In the genomic region with DNA sequence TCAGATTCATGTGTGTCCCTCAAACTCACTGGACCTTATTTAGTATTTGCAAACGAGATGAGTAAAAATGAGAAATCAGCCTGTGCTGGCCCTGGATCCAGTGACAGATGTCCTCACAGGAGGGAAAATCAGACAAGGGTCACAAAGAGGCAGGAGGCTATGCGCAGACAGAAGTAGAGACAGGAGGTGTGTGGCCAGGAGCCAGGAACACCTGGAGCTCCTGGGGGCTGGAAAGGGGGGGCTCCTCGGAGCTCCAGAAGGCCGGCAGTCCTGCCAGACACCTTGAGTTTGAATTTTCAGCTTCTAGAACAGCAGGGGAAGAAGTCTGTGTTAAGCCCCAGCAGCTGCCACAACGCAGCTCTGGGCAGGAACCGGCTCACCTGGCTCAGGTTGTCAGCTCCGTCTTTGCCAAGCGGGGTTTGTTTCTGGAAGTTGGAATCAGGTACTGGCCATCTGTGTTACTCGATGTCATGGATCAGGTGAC, we compare ENCODE assay signal across 13 mouse cellular contexts. TPM values are rescaled to one million over a fixed set of nuclear protein-coding genes. Genes with fewer than 3 reads are reported as not detected.
DNase-seq lines count a peak whose midpoint lies in the region; ATAC-seq and TF ChIP-seq lines count a peak whose summit lies in the region.
"Had no signal": no experiment of that assay in that cellular context is flagged by ENCODE, and none has a peak within 500 bp of the region (broad histone marks: within the 10 kb centered on the region; RNA-seq: fewer than 3 reads in every experiment).

No protein-coding gene starts in this region.

- no peaks in the 10 kb centered on the region for H3K36me3 ChIP-seq in hindbrain, embryonic 10.5 days
- no peaks in the 10 kb centered on the region for H3K36me3 ChIP-seq in hindbrain, embryonic 12.5 days
- no peaks in the 10 kb centered on the region for H3K36me3 ChIP-seq in limb, embryonic 12.5 days
- H3K36me3 ChIP-seq: neural tube, embryonic 12.5 days had no signal

- H3K9ac ChIP-seq in hindbrain, embryonic 12.5 days: no peak overlapping the region
- no peak overlapping the region for H3K9ac ChIP-seq in limb, embryonic 12.5 days (replicated peaks)
- H3K9ac ChIP-seq: neural tube, embryonic 12.5 days had no signal

- DNase-seq in hindbrain, embryonic 10.5 days (ENCODE audit: low spot score): no peak
- DNase-seq in brain, embryonic 14.5 days (ENCODE audit: low read depth): peak; percentile 66
- peak; percentile 91 for DNase-seq in cerebellum, adult 9-11 months
- no peak for DNase-seq in gastrocnemius, postnatal 14 days
- DNase-seq in adrenal gland, adult (ENCODE audit: inconsistent age in 2 of 2, low spot score in 1 of 2): no peak
- DNase-seq: heart, adult 2 months; layer of hippocampus, postnatal 36 days; lung, postnatal 4 days; right cerebral cortex, postnatal 14 days; thymus, adult 2 months had no signal

- TF ChIP-seq CTCF in brain, embryonic 14.5 days (IDR thresholded peaks at IDR 0.05; ENCODE audit: borderline replicate concordance, extremely low read depth, insufficient read depth, insufficient read length): no peak

- TF ChIP-seq POLR2A in brain, embryonic 14.5 days (IDR thresholded peaks at IDR 0.05; ENCODE audit: borderline replicate concordance, extremely low read depth, insufficient read depth, insufficient read length, poor library complexity, severe bottlenecking): no peak

- intact Hi-C loops in gastrocnemius, postnatal 14 days (cut with DNase I; ENCODE audit: low total_unique reads): no loop called here

- H3K27ac ChIP-seq in hindbrain, embryonic 10.5 days: peak overlapping the region; percentile 5
- no peak overlapping the region for H3K27ac ChIP-seq in hindbrain, embryonic 12.5 days
- peak overlapping the region; percentile 66 for H3K27ac ChIP-seq in limb, embryonic 12.5 days
- H3K27ac ChIP-seq: heart, adult 2 months; neural tube, embryonic 12.5 days had no signal

- H3K4me1 ChIP-seq in hindbrain, embryonic 10.5 days (replicated peaks): peaks cover 41% of the 10 kb centered on the region
- H3K4me1 ChIP-seq in hindbrain, embryonic 12.5 days: peaks cover 20% of the 10 kb centered on the region
- peaks cover 35% of the 10 kb centered on the region for H3K4me1 ChIP-seq in limb, embryonic 12.5 days (replicated peaks)

- no peak overlapping the region for H3K4me3 ChIP-seq in hindbrain, embryonic 10.5 days
- H3K4me3 ChIP-seq in hindbrain, embryonic 12.5 days: no peak overlapping the region
- no peak overlapping the region for H3K4me3 ChIP-seq in limb, embryonic 12.5 days (replicated peaks)
- H3K4me3 ChIP-seq: heart, adult 2 months; neural tube, embryonic 12.5 days had no signal

- ATAC-seq in hindbrain, embryonic 12.5 days (ENCODE audit: low FRiP score): no peak
- no peak for ATAC-seq in limb, embryonic 12.5 days (ENCODE audit: insufficient number of reproducible peaks, insufficient read depth, low FRiP score, low TSS enrichment, low read depth)

- no peaks in the 10 kb centered on the region for H3K27me3 ChIP-seq in hindbrain, embryonic 10.5 days (ENCODE audit: insufficient read depth, poor library complexity, severe bottlenecking)
- no peaks in the 10 kb centered on the region for H3K27me3 ChIP-seq in hindbrain, embryonic 12.5 days
- 0 out of 2 replicates have a peak, but pooled peaks cover 5% of the 10 kb centered on the region for H3K27me3 ChIP-seq in limb, embryonic 12.5 days
- H3K27me3 ChIP-seq: neural tube, embryonic 12.5 days had no signal

- no peak overlapping the region for H3K4me2 ChIP-seq in hindbrain, embryonic 12.5 days (replicated peaks)
- peak overlapping the region; percentile 13; the same call in 1 of the 2 replicates for H3K4me2 ChIP-seq in limb, embryonic 12.5 days
- H3K4me2 ChIP-seq: neural tube, embryonic 12.5 days had no signal

- H3K9me3 ChIP-seq in hindbrain, embryonic 10.5 days: no peaks in the 10 kb centered on the region
- H3K9me3 ChIP-seq in hindbrain, embryonic 12.5 days (replicated peaks): no peaks in the 10 kb centered on the region
- H3K9me3 ChIP-seq in limb, embryonic 12.5 days: no peaks in the 10 kb centered on the region
- H3K9me3 ChIP-seq: neural tube, embryonic 12.5 days had no signal

- 53% methylated on average over 9 of the region's 9 CpGs for WGBS in hindbrain, embryonic 10.5 days
- 44% methylated on average over 9 of the region's 9 CpGs for WGBS in hindbrain, embryonic 12.5 days
- 29% methylated on average over 9 of the region's 9 CpGs for WGBS in limb, embryonic 12.5 days

RNA-seq across cellular contexts. Expression of a gene that starts 53.7 kb away (rescaled TPM):
- 89.7 and 98.6 TPM in 2 replicates for polyA plus RNA-seq in hindbrain, embryonic 10.5 days (2016; fragmentation: Nextera tagmentation; extraction: Ambion mirVana)
- 115 and 129 TPM in 2 replicates for polyA plus RNA-seq in hindbrain, embryonic 12.5 days (2016; fragmentation: Nextera tagmentation; extraction: Ambion mirVana)
- polyA plus RNA-seq in brain, embryonic 14.5 days (2012; rRNA removed): 46.7 and 59.3 TPM in 2 replicates
- polyA plus RNA-seq in limb, embryonic 12.5 days (2016; fragmentation: Nextera tagmentation; extraction: Ambion mirVana): 83.5 and 93.0 TPM in 2 replicates
- total RNA-seq in gastrocnemius, postnatal 14 days (2021): 10 to 100 TPM; 33.0 to 36.7 TPM

Comparison
In these comparisons a context has a peak if more than half of its experiments do, and no peak if none do; other contexts are left out.
1. DNase-seq: peak in brain, embryonic 14.5 days (single experiment) and cerebellum, adult 9-11 months (single experiment); none in hindbrain, embryonic 10.5 days (single experiment), gastrocnemius, postnatal 14 days (single experiment) and adrenal gland, adult (0 of 2).